Mouse (Mus musculus) ES-CJ7 (cell line): Measurements from ENCODE around the gene Diras1.
A peak's percentile ranks its signal among the peaks of the same experiment; 100 is the strongest.
"Not testable (repeated sequence)": the region's sequence is repeated elsewhere in the genome, so short reads cannot be mapped to it uniquely, and the experiment has no call there.

Source experiments
- DNase-seq: peaks from one replicate; pipeline ENCODE4 v3.0.0; 2011; ENCODE audit warnings: low read depth, low spot score

The Diras1 gene

DNA sequence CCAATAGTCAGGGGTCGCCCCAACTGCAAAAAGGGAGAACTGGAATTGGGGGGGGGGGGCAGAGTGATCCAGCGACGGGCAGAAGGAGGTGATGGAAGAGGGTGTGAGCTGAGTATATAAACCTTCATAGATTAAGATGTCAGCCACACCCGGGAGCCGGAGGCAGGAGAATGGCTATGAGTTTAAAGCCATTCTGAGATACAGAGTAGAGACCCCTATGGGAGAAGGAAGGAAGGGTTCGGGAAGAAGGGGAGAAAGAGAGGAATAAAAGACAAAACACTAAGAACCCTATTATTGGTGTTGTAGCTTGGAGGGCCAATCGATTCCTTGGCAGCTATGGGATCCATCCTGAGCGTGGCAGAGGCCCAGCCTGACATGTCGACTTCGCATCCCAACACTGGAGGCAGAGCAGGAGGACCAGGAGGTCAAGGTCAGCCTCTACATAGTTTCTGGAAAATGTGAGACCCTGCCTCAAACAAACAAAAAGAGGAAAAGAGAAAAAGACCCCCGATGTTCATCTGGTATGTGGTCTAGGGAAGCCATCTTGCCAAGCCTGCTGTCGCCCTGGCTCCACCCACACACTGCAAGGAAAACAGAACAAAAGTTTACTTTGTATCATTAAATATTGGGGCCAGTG lies at the start of gene Diras1:
Gene Diras1 (minus strand): TSS at position 24 of the 637 bp plus-strand sequence.
- DNase-seq, result no peak

DNA sequence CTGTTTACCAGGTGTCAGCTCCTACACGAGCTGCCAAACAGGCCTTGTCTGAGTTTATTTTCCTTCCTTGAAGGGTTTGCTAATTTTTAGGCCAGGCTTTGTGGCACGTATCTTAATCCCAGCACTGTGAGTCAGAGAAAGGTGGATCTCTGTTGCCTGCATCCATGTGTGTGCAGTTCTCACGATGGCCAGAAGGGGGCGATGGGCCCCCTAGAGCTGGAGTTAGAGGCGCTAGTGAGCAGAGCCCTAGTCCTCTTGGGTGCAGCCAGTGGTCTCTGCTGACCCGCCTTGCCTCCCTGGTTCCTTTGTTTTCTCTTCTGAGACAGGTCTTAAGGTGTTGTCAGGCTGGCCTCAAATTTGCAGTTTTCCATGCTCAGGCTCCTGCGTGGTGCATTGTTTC lies 48.0 kb upstream of the Diras1 start:
- DNase-seq, result peak; percentile 67

DNA sequence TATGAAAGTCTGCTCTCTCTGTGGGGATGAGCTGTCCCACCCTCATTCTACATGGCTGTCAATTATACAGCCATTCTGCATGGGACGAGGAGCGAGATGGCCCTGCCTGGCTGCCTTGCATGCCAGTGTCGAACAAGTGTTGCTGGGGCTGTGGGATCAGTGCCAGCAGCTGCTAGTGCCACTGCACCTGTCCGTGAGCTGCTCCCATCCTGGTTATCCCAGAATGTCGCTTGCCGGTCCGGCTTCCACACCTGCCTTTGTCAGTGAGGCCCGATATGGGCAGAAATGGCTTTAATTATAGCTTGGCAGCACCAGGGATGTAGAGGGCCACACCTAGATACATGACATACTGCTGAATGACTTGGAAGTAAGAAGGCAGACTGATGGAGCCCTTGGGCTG lies 46.8 kb upstream of the Diras1 start:
- no peak for DNase-seq

DNA sequence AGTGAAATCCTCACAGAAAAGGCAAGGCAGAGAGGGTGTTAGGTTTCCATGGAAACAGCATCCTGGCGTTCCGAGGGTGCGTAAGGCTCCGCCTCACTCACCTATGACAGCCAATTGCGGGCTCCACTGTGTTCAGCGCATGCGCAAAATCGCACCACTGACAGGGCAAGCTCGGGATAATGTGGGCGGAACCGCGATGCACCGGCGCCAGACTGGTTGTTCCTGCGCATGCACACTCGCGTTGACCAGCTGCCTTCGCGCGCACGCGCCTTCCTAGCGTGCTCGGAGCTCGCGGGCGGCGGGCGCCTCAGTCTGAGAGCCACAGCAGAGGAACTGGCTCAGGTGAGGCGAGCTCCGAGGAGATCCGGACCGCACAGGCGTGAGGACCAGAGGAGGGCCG lies 44.4 kb upstream of the Diras1 start, which contains the start of gene Thop1:
Gene Thop1 (plus strand): TSS at position 200 of the 400 bp plus-strand sequence.
- peak; percentile 100 for DNase-seq

DNA sequence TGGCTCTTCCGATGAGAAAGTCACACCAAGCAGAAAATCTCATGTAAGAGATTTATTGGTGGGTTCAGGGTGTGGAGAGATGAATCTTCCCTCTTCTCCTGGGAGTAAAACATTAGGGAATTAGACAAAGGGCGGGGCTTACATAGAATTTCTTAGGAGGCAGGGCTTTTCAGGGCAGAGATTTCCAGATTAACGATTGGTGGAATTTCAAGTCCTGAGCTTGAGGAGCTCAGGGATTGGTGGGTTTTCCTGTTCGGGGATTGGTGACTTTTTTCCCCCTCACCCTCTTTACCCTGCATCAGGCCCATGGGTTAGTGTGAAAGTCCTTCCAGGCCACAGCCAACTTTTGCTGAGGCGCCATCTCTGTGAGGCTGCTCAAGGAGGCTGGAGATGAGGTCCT lies 43.2 kb upstream of the Diras1 start:
- DNase-seq, result peak; percentile 67

DNA sequence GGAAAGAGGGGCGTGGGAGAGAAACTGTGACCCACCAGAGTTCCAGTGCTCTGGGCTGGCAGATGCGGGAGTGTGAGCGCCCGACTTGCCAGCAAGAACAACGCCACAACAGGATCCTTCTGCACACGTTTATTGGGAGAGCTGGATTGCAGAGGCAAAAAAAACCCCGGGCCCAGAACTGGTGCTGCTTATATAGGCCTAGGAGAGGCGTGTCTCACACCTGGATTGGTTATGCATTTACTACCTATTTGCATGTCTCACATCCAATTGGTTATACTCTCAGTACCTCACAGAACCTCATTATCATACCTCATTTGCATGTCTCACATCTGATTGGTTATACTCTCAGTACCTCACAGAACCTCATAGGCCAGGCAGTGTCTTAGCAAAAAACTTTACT lies 39.1 kb upstream of the Diras1 start:
- DNase-seq, result not testable (repeated sequence)

DNA sequence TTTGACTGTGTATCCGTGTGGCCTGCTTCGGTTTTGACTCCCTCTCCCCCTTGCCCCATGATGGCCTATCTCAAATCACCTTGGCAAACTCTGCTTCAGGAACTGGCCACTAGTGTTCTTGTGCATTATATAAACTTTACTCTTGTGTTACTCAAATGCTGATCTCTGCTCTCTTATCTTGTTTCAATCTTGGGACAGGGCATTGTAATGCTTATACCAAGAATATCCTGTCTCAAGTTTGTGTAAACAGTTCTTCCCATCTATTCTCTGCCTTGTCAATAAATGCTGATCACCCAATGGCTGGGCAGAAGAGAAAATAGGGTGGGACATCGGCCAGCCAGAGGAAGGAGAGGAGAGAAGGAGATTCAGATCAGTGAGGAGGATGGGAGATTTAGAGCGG lies 37.2 kb upstream of the Diras1 start:
- peak; percentile 37 for DNase-seq

DNA sequence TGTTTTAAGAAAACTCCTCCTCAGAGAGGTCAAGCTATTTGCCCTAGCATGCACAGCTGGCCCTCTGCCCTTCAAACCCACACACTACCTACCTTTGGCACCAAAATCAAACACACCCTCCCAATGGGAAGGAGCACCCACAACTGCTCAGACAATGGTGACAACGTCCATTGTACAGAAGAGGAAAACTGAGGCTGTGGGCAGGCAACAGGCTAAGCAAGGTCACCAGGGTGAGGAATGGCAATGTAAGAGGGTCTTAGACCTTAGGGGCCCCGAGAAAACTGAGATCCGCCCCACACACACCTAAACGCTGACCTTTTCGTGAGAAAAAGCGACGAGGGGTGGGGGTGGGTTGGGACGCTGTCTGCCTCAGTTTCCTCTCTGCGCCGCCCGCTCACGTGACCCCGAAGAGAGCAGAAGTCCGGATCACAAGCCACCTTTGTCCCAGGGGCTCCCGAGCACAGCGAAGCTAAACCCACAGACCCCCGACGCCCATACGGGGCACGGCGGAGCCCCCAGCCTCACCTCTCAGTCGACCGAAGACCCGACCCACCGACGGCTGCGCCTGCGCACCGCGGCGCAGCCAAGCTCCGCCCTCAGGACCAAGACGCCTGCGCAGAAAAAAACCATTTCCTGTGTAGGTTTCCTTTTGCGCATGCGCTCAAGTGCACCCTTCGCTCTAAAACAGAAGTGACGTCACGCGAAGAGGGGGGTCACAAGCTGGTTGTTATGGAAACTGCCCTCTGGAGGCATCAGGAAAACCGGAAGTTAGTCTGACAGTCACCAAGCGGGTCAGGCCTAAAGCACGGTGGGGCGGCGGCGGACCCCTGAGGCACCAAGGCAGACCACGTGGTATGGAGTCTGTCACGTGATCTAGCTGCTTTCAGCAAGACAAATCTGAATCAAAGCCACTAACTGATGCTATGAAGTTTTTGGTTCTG lies 34.4 kb upstream of the Diras1 start, which contains the start of gene Sgta:
Gene Sgta (minus strand): TSS at position 579 of the 941 bp plus-strand sequence.
- peak; percentile 100 for DNase-seq

DNA sequence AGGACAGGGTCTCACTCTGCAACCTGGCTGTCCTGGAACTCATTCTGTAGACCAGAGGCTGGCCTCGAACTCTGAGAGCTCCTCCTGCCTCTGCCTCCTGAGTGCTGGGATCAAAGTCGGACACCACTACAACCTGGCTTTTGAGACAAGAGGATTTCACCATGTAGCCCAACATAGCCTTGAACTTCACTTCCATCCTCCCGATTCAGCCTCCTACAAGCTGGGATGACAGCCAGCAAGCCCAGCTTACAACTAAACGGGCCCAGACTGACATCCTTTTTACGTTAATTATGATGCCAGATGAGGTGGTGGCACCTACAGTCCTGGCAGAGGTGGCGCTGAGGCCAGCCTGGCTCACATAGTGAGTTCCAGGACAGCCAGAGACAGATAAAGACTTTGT lies 33.4 kb upstream of the Diras1 start:
- no peak for DNase-seq

DNA sequence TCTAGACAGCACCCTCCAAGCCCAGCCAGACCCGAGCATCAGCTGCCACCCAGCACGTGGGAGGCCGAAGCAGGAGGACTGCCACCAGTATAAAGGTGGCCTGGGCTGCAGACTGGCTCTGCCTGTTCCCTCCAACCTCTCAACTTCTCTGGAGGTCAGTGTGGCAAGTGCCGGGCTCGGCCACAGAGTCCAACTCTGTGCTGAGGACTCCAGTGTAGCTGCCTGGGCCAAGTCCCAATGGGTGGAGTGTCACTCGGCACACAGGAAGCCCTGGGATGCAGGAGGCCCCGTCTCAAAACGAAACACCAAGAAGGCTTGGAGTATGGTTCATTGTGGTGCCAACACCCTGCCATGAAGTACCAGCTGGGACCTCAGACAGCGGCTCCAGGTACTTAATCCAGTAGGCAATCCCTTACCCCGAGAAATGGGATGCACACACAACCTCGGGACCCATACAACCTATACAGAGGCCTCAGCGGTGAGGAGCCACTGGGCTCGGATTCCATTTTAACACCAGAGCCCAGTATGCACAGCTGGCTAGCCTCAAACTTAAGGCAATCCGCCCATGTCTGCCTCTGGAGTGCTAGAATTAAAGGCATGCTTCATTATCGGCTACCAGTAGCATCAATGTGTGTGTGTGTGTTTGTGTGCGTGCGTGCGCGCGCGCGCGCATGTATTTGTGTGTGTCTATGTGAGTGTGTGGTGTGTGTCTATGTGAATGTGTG lies 32.1 kb upstream of the Diras1 start:
- no peak for DNase-seq

DNA sequence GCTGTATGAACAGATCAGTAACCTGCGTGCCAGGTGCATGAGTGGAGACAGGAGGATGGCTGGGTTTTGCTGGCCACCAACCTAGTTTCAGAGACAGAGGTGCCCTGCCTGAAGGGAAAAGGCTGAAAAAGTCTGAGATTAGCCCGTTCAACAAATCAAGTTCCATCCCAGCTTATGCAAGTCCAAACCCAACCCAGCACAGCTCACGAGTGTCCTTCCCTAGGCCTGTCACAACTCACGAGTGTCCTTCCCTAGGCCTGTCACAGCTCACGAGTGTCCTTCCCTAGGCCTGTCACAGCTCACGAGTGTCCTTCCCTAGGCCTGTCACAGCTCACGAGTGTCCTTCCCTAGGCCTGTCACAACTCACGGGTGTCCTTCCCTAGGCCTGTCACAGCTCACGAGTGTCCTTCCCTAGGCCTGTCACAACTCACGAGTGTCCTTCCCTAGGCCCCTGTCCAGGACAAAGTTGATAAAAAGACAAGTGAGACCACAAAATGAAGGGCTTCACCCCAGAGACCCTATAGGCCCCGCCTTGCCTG lies 30.4 kb upstream of the Diras1 start:
- not testable (repeated sequence) for DNase-seq

DNA sequence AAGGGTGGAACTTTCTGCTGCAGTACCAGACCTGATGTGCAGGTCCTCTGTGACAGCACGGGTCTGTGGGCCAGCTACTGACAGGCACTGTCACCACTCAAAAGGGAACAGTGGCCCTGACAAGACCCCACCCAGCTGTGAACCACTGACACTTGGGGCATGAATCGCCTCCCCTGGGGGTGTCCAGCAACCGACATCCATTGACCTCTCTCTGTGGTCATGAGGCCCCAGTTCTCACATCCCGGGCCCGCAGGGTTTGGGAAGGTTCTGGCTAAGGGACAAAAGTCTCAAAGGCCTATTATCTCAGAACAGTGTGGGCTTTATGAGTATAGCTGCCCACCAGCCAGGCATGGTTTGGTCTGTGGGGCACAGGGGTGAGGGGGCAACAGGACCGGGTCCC lies 29.7 kb upstream of the Diras1 start:
- no peak for DNase-seq

DNA sequence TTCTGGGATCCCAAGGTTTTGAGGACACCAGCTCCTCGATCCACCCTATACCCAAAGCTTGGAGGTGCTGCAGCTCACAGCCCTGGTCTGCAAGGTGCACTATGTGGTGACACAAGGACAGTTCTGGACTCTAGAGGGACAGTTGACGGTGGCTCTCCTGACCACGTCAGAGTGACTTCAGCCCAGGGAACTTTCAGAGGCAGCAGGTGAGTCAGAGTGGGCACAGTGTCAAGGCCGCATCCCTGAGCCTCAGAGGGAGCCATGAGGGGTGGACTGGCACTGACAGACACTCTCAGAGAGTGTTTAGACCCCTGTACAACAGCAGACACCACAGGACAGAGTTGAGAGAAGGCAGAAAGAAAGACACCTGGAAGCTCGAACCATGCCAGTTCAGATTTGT lies 27.1 kb upstream of the Diras1 start:
- no peak for DNase-seq

DNA sequence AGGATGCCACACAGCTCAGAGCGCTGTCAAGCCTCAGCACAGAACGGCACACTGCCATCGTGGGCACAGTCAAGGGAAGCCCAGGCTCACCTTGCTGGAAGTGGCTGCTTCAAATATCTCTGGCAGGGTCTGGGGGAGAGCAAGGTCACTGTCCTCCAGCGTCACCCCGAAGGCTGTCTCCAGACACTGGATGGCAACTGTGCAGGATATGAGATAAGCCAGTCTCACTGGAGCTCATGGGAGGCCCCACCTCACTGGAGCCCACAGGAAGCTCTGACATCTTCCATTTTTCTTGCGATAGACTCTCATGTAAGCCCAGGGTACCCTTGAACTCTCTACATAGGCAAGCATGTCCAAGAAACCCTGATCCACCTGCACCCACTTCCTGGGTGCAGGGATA lies 25.7 kb upstream of the Diras1 start:
- no peak for DNase-seq

DNA sequence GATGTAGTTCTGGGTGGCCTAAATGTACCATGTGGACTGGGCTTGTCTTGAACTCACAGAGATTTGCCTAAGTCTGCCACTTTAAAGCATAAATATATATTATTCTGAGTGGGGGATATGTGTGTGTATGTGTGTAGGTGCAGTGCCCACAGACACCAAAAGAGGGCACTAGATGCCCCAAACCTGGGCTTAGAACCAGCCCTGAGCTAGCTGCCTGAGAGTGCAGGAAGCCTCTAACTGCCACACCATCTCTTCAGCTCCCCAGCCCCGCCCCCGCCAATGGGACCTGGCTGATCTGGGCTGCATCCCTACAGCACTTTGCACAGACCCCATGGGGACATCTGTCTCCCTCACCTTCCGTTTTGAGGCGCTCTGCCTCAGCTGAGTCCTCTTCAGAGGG lies 25.2 kb upstream of the Diras1 start:
- DNase-seq, result peak; percentile 71

DNA sequence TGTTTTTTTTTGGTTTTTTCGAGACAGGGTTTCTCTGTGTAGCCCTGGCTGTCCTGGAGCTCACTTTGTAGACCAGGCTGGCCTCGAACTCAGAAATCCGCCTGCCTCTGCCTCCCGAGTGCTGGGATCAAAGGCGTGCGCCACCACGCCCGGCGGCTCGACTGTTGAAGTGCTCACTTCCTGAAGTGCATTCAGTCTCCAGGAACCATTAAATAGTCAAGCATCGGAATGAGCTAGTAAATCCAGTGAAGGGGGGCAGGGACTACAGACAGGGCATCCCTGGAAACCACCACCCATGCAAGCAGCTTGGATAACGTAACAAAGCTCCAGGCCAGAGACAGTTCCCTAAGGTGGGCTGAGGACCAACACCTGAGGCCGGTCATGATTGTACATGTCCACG lies 19.8 kb upstream of the Diras1 start:
- peak; percentile 51 for DNase-seq

DNA sequence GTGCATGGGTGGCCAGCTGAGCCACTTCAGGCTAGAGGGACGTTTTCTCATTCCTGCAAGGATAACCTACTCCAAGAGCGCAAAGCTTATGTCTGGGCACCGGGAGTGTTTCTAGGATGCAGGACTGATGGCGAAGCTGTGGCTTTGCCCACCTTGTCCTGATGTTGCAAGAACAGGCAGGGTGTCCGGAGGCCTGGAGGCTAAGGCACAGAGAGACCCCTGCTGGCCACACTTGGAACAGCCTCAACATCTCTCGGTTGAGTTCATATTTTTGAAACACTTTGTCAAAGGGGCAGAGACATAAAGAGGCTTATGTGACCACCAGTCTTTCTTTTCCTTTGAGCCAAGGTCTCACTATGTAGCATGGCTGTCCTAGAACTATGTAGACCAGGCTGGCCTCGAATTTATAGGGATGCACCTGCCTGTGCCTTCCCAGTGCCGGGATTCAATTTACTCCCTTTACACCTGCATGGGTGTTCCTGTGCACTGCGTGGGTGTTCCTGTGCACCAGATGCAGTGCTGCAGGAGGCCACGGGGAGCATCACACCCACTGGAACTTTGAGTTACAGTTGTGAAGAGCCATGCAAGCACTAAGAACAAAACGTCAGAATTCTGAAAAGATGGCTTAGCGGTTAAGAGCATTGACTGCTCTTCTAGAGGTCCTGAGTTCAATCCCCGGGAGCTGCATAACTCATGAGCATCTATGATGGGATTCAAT lies 16.2 kb upstream of the Diras1 start:
- peak; percentile 70 for DNase-seq

DNA sequence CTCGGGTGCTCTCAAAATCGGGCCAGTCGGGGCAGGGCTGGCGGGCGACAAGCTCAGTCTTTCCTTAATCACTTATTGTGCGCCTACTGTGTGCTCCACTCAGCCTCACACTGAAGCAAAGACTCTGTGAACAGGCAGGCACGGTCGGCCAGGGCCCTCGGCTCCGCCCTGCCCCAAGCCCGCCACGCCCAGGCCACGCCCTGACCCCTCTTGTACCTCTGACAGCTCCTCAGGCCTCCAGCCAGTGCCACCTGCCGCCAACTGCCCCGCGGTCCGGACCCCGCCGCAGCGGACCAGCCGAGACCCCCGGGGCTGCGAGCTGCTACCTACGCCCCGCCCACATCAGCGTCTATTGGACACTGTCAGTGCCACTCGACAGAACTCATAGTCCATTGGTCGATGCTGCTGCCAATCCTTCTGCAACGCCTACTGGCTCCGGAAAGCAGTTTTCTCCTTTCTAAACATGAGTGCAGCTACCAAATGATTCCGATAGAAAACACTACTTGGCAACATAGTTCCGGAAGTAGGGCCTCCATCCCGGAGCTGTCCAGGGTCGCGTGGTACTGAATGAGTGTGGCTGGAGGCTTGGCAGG lies 11.6 kb upstream of the Diras1 start, which contains the start of gene Slc39a3:
Gene Slc39a3 (minus strand): TSS at position 439 of the 593 bp plus-strand sequence.
- DNase-seq, result peak; percentile 100

DNA sequence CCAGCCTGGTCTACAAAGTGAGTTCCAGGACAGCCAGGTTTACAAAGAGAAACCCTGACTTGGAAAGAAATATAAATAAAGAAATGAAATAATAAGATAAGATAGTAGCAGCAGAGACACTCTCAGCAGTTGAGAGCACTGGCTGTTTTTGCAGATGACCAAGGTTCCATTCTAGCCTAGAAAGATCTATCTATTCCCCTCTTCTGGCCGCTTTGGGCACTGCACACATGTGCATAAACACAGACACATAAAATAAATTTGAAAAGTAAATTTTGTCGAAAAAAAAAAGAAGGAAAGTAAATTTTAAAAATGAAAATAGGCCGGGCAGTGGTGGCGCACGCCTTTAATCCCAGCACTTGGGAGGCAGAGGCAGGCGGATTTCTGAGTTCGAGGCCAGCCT lies 10.8 kb upstream of the Diras1 start:
- DNase-seq, result peak; percentile 35

DNA sequence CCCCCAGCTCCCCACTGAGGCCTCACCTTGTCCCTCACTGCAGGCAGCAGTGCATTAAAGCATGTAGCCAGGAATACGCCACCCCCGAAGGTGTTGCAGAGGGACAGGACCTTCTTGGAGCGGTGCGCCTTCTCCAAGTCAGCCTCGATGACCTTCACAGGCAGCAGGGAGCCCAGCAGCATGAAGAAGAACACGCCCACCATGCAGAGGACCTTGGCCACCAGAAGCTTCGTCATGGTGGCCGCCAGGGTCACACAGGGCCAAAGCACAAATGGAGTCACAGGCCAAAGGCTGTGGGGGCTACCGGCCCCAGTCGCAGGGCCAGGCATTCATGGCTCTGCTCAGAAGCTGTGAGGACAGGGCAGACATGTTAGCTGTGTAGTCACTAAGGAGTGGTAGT lies 8.1 kb upstream of the Diras1 start:
- no peak for DNase-seq

DNA sequence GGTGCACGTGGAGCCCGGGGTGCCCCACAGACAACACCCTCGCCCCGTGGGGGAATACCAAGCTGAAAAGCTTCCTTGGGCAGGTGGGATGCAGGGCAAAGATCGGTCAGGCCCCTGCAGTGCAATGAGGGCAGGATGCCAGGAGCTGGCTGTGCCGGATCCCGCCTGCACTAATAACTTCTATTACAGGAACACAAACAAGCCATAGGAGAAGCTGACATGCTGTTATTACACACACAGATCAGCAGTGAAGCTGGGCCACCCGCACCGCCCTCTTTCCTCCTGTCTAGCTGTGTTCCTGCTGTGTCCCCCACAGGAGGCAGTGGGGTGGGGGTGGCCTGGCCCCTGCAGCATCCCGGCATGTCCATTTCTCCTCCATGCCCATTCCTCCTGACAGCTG lies 3.6 kb upstream of the Diras1 start:
- no peak for DNase-seq
